8 mouse cellular contexts compared by ENCODE assay signal in genomic region chr14:120830389-120830835, GRCm38 (mm10).
DNase-seq lines count a peak whose midpoint lies in the region; ATAC-seq lines count a peak whose summit lies in the region.
"Not testable (repeated sequence)": the region's sequence is repeated elsewhere in the genome, so short reads cannot be mapped to it uniquely, and the experiment has no call there.

No protein-coding gene starts in this region.

- ATAC-seq in forebrain, embryonic 14.5 days, result peak; percentile 52
- ATAC-seq in hindbrain, embryonic 14.5 days (ENCODE audit: low FRiP score), result peak; percentile 56
- ATAC-seq in limb, embryonic 11.5 days (ENCODE audit: insufficient number of reproducible peaks, low FRiP score, low TSS enrichment, low read depth), result not testable (repeated sequence)
- ATAC-seq in megakaryocyte-erythroid progenitor cell, adult 5-6 weeks (replicated peaks; ENCODE audit: low FRiP score, low TSS enrichment, poor library complexity, severe bottlenecking), result peak; percentile 62
- ATAC-seq in neural tube, embryonic 14.5 days (ENCODE audit: low read depth), result peak; percentile 39; the same call in 1 of the 2 replicates

- not testable (repeated sequence) for H3K9me3 ChIP-seq in forebrain, embryonic 14.5 days (replicated peaks; ENCODE audit: control insufficient read depth, low read length); hindbrain, embryonic 14.5 days (ENCODE audit: control insufficient read depth, low read length); limb, embryonic 11.5 days (ENCODE audit: control insufficient read depth, low read length); neural tube, embryonic 14.5 days (ENCODE audit: control insufficient read depth, low read length)

- H3K27me3 ChIP-seq in forebrain, embryonic 14.5 days (replicated peaks; ENCODE audit: control insufficient read depth, insufficient read depth, low read length); hindbrain, embryonic 14.5 days (ENCODE audit: control insufficient read depth, insufficient read depth, low read length); limb, embryonic 11.5 days (ENCODE audit: control insufficient read depth, insufficient read depth, low read length); neural tube, embryonic 14.5 days (ENCODE audit: control insufficient read depth, insufficient read depth, low read length): not testable (repeated sequence)

- DNase-seq in Muller cell, postnatal 12 days (ENCODE audit: inconsistent ontology term), result peak; percentile 84
- peak; percentile 10 for DNase-seq in cerebellum, adult 11-12 months
- DNase-seq in forebrain, embryonic 14.5 days (ENCODE audit: low spot score), result peak; percentile 69
- DNase-seq in hindbrain, embryonic 14.5 days (ENCODE audit: low spot score), result not testable (repeated sequence)
- DNase-seq in limb, embryonic 11.5 days (ENCODE audit: low spot score), result peak; percentile 53
- DNase-seq in urinary bladder, postnatal 14 days (ENCODE audit: low spot score), result peak; percentile 44

- H3K4me1 ChIP-seq in forebrain, embryonic 14.5 days (ENCODE audit: control insufficient read depth, insufficient read depth, low read length); hindbrain, embryonic 14.5 days (replicated peaks; ENCODE audit: control insufficient read depth, insufficient read depth, low read length); limb, embryonic 11.5 days (ENCODE audit: control insufficient read depth, insufficient read depth, low read length); neural tube, embryonic 14.5 days (ENCODE audit: control insufficient read depth, insufficient read depth, low read length): not testable (repeated sequence)

- not testable (repeated sequence) for H3K9ac ChIP-seq in forebrain, embryonic 14.5 days (ENCODE audit: low read length); hindbrain, embryonic 14.5 days; limb, embryonic 11.5 days (ENCODE audit: low read length); neural tube, embryonic 14.5 days (replicated peaks; ENCODE audit: low read depth, low read length)

- not testable (repeated sequence) for H3K27ac ChIP-seq in forebrain, embryonic 14.5 days (ENCODE audit: low read depth, low read length); hindbrain, embryonic 14.5 days; limb, embryonic 11.5 days (replicated peaks; ENCODE audit: low read depth, low read length); neural tube, embryonic 14.5 days (ENCODE audit: low read depth, low read length)

- not testable (repeated sequence) for H3K4me2 ChIP-seq in forebrain, embryonic 14.5 days (ENCODE audit: low read length); hindbrain, embryonic 14.5 days (replicated peaks); limb, embryonic 11.5 days (ENCODE audit: low read depth, severe bottlenecking); neural tube, embryonic 14.5 days (ENCODE audit: low read depth, low read length)

- not testable (repeated sequence) for H3K4me3 ChIP-seq in forebrain, embryonic 14.5 days (ENCODE audit: low read depth, low read length); hindbrain, embryonic 14.5 days (replicated peaks; ENCODE audit: low read length); limb, embryonic 11.5 days (ENCODE audit: low read depth, low read length); neural tube, embryonic 14.5 days (ENCODE audit: low read depth, low read length)

- 32% methylated on average over 20 of the region's 20 CpGs for WGBS in forebrain, embryonic 14.5 days
- 28% methylated on average over 18 of the region's 20 CpGs for WGBS in hindbrain, embryonic 14.5 days
- 29% methylated on average over 20 of the region's 20 CpGs for WGBS in limb, embryonic 11.5 days
- WGBS in neural tube, embryonic 14.5 days, result 30% methylated on average over 20 of the region's 20 CpGs

- H3K36me3 ChIP-seq in forebrain, embryonic 14.5 days (ENCODE audit: control insufficient read depth, insufficient read depth, low read length); hindbrain, embryonic 14.5 days (replicated peaks; ENCODE audit: control insufficient read depth, insufficient read depth); limb, embryonic 11.5 days (ENCODE audit: control insufficient read depth, insufficient read depth, low read length); neural tube, embryonic 14.5 days (ENCODE audit: control insufficient read depth, insufficient read depth, low read length): not testable (repeated sequence)
